Mouse (Mus musculus) liver, adult 2 months (tissue): ENCODE data around the gene Ell2.

ENCODE experiments used
- CTCF ChIP-seq: fragments of 200-500 bp; IDR thresholded peaks from 2 replicates; pipeline ENCODE4 v1.5.1; 2011; ENCODE audit warnings: low read depth, low read length, control low read depth
- POLR2A ChIP-seq: fragments of 200-500 bp; IDR thresholded peaks from 2 replicates; pipeline ENCODE4 v1.6.1; 2011; ENCODE audit warnings: low read length, control low read depth; ENCODE audit not compliant: insufficient read depth; ENCODE audit errors: extremely low read depth

DNA sequence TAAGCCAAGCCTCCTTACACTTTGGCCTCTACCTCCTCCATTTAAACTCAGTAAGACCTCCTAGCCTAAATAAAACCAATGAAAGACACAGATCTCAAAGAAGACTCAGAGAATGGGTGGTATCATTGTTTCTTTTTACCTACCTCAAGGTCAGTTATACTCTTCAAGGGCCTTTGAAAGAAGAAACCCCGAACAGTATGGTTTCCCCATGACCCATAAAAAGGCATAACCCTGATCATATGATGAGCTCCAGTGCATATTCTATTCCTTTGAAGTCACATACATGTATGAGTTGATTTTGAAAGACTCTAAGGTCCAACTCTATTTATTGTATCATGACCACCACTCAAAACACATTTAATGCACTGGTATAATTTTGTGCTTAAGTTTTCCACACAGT, at the start of gene Ell2:
- no peak for TF ChIP-seq POLR2A
- no peak for TF ChIP-seq CTCF
